ENCODE assay signal across 8 mouse cellular contexts in the genomic region with DNA sequence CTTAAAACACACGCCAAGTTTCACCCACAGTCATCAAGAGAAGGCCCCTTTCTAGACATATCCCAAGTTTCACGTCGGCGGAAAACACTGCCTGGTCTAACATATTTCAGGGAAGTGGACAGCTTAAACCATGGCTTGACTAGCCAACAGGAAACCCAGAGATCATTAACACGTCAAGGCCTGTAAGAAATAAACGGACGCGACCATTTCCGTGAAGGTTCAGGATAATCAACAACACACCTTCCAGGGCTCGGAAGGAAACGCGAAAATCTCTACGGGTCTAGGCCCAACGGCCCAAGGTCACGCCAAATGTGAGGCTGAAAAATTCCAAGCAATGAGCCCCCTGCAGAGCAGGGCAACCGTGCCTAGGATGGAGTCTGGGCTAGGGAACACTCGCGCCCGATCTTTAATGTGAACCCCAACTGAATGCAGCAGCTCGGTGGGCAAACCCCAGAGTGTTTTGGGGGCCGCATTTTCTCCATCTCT. TPM values are rescaled to one million over a fixed set of nuclear protein-coding genes. Genes with fewer than 3 reads are reported as not detected.
DNase-seq lines count a peak whose midpoint lies in the region; ATAC-seq and TF ChIP-seq lines count a peak whose summit lies in the region.

No protein-coding gene starts in this region.

- peak; percentile 51 for DNase-seq in adrenal gland, adult 8-10 months
- peak; percentile 62 for DNase-seq in embryonic facial prominence, embryonic 10.5 days (ENCODE audit: low spot score)
- DNase-seq in heart, adult 9 months (ENCODE audit: low spot score in 2 of 2), result peak; percentile 58 to 63
- DNase-seq in lung, adult 18-20 months, result peak; percentile 40 to 42
- peak; percentile 53 for DNase-seq in ovary, postnatal 36 days (ENCODE audit: low spot score)

- peak overlapping the region; percentile 95 for H3K4me3 ChIP-seq in ES-Bruce4 (ENCODE audit: low read depth, low read length)
- peak overlapping the region; percentile 93 for H3K4me3 ChIP-seq in embryonic facial prominence, embryonic 10.5 days
- peak overlapping the region; percentile 65 for H3K4me3 ChIP-seq in kidney, embryonic 14.5 days (ENCODE audit: low read length)

- H3K4me1 ChIP-seq in ES-Bruce4 (ENCODE audit: control insufficient read depth, insufficient read depth, low read length), result no peaks in the 10 kb centered on the region
- H3K4me1 ChIP-seq in embryonic facial prominence, embryonic 10.5 days, result peaks cover 21% of the 10 kb centered on the region
- H3K4me1 ChIP-seq in kidney, embryonic 14.5 days (ENCODE audit: control insufficient read depth, insufficient read depth, low read length), result peaks cover 11% of the 10 kb centered on the region; the same call in 1 of the 2 replicates

- no peaks in the 10 kb centered on the region for H3K36me3 ChIP-seq in ES-Bruce4 (ENCODE audit: control insufficient read depth, insufficient read depth, low read length, poor library complexity, severe bottlenecking)
- H3K36me3 ChIP-seq in embryonic facial prominence, embryonic 10.5 days (replicated peaks), result peaks cover 23% of the 10 kb centered on the region
- no peaks in the 10 kb centered on the region; the same call in 1 of the 2 replicates for H3K36me3 ChIP-seq in kidney, embryonic 14.5 days (ENCODE audit: control insufficient read depth, insufficient read depth, low read length)

- no peaks in the 10 kb centered on the region for H3K9me3 ChIP-seq in ES-Bruce4 (replicated peaks; ENCODE audit: control insufficient read depth, insufficient read depth, low read length, poor library complexity, severe bottlenecking)
- no peaks in the 10 kb centered on the region for H3K9me3 ChIP-seq in embryonic facial prominence, embryonic 10.5 days
- no peaks in the 10 kb centered on the region for H3K9me3 ChIP-seq in kidney, embryonic 14.5 days (ENCODE audit: control insufficient read depth, low read length)

- TF ChIP-seq CTCF in ES-Bruce4 (IDR thresholded peaks at IDR 0.05; ENCODE audit: low read depth, low read length), result no peak

- under 1% methylated on average over 21 of the region's 21 CpGs for WGBS in embryonic facial prominence, embryonic 10.5 days
- under 1% methylated on average over 21 of the region's 21 CpGs for WGBS in kidney, embryonic 14.5 days

- peak; percentile 2; the same call in 1 of the 2 replicates for ATAC-seq in kidney, embryonic 14.5 days (ENCODE audit: low FRiP score, low TSS enrichment)
- ATAC-seq in inflammation-experienced regulatory T-cells, adult 6 months, result no peak

- peak overlapping the region; percentile 94 for H3K27ac ChIP-seq in ES-Bruce4 (ENCODE audit: insufficient read depth, low read length)
- H3K27ac ChIP-seq in embryonic facial prominence, embryonic 10.5 days (replicated peaks), result peak overlapping the region; percentile 100
- H3K27ac ChIP-seq in kidney, embryonic 14.5 days (ENCODE audit: low read depth, low read length), result peak overlapping the region; percentile 100

- peak overlapping the region; percentile 96 for H3K9ac ChIP-seq in ES-Bruce4 (ENCODE audit: low read depth, poor library complexity, severe bottlenecking)
- H3K9ac ChIP-seq in kidney, embryonic 14.5 days (ENCODE audit: low read depth, low read length), result peak overlapping the region; percentile 92

- TF ChIP-seq POLR2A in ES-Bruce4 (IDR thresholded peaks at IDR 0.05; ENCODE audit: insufficient read depth, low read length), result no peak

- no peak for TF ChIP-seq EP300 in ES-Bruce4 (IDR thresholded peaks at IDR 0.05; ENCODE audit: insufficient read depth, low read depth, low read length)

- H3K4me2 ChIP-seq in kidney, embryonic 14.5 days (replicated peaks; ENCODE audit: low read depth, low read length), result peak overlapping the region; percentile 67

- no peaks in the 10 kb centered on the region for H3K27me3 ChIP-seq in ES-Bruce4 (ENCODE audit: control insufficient read depth, insufficient read depth, low read length, poor library complexity, severe bottlenecking)
- H3K27me3 ChIP-seq in embryonic facial prominence, embryonic 10.5 days (replicated peaks; ENCODE audit: low read depth, poor library complexity, severe bottlenecking), result no peaks in the 10 kb centered on the region
- H3K27me3 ChIP-seq in kidney, embryonic 14.5 days (ENCODE audit: control insufficient read depth, insufficient read depth, low read length), result no peaks in the 10 kb centered on the region

RNA-seq across cellular contexts. Expression of a gene that starts 0.6 kb away (rescaled TPM):
- polyA plus RNA-seq in ES-Bruce4 (2011; ENCODE audit: insufficient read depth, insufficient read length, low read depth, missing spikeins), result 51.4 and 58.6 TPM in 2 replicates
- total RNA-seq in adrenal gland, adult 8-10 months (2022), result 10 to 100 TPM; 57.2 to 70.5 (median 57.7) TPM
- polyA plus RNA-seq in embryonic facial prominence, embryonic 10.5 days (2016; fragmentation: Nextera tagmentation; extraction: Ambion mirVana), result 24.0 and 25.7 TPM in 2 replicates
- polyA plus RNA-seq in kidney, embryonic 14.5 days (2014; fragmentation: Nextera tagmentation; extraction: Ambion mirVana), result 20.4 and 27.2 TPM in 2 replicates
- 10 to 100 TPM; 22.7 to 35.5 (median 27.1) TPM for polyA plus RNA-seq in inflammation-experienced regulatory T-cells, adult 6 months (2017; shearing (Covaris generic))

RNA-seq across cellular contexts. Expression of a gene that starts 37.6 kb away (rescaled TPM):
- 92.4 and 100 TPM in 2 replicates for polyA plus RNA-seq in ES-Bruce4 (2011; ENCODE audit: insufficient read depth, insufficient read length, low read depth, missing spikeins)
- 10 to 100 TPM; 27.8 to 43.0 (median 35.6) TPM for total RNA-seq in adrenal gland, adult 8-10 months (2022)
- 74.5 and 75.6 TPM in 2 replicates for polyA plus RNA-seq in embryonic facial prominence, embryonic 10.5 days (2016; fragmentation: Nextera tagmentation; extraction: Ambion mirVana)
- polyA plus RNA-seq in kidney, embryonic 14.5 days (2014; fragmentation: Nextera tagmentation; extraction: Ambion mirVana), result 51.2 and 60.8 TPM in 2 replicates
- polyA plus RNA-seq in inflammation-experienced regulatory T-cells, adult 6 months (2017; shearing (Covaris generic)), result 10 to 100 TPM; 46.9 to 48.5 (median 48.3) TPM

RNA-seq across cellular contexts. Expression of a gene that starts 53.2 kb away (rescaled TPM):
- polyA plus RNA-seq in ES-Bruce4 (2011; ENCODE audit: insufficient read depth, insufficient read length, low read depth, missing spikeins), result 142 and 163 TPM in 2 replicates
- total RNA-seq in adrenal gland, adult 8-10 months (2022), result 100 to 1,000 TPM; 192 to 303 (median 226) TPM
- polyA plus RNA-seq in embryonic facial prominence, embryonic 10.5 days (2016; fragmentation: Nextera tagmentation; extraction: Ambion mirVana), result 374 and 377 TPM in 2 replicates
- 377 and 496 TPM in 2 replicates for polyA plus RNA-seq in kidney, embryonic 14.5 days (2014; fragmentation: Nextera tagmentation; extraction: Ambion mirVana)
- 100 to 1,000 TPM; 281 to 394 (median 321) TPM for polyA plus RNA-seq in inflammation-experienced regulatory T-cells, adult 6 months (2017; shearing (Covaris generic))

RNA-seq across cellular contexts. Expression of a gene that starts 58.1 kb away (rescaled TPM):
- polyA plus RNA-seq in ES-Bruce4 (2011; ENCODE audit: insufficient read depth, insufficient read length, low read depth, missing spikeins), result 74.5 and 78.3 TPM in 2 replicates
- total RNA-seq in adrenal gland, adult 8-10 months (2022), result 10 to 100 TPM; 62.2 to 74.5 (median 65.2) TPM
- 65.5 and 71.5 TPM in 2 replicates for polyA plus RNA-seq in embryonic facial prominence, embryonic 10.5 days (2016; fragmentation: Nextera tagmentation; extraction: Ambion mirVana)
- 37.5 and 56.6 TPM in 2 replicates for polyA plus RNA-seq in kidney, embryonic 14.5 days (2014; fragmentation: Nextera tagmentation; extraction: Ambion mirVana)
- polyA plus RNA-seq in inflammation-experienced regulatory T-cells, adult 6 months (2017; shearing (Covaris generic)), result 10 to 100 TPM; 47.7 to 80.0 (median 79.5) TPM
